Mouse (Mus musculus): ENCODE measurements at regions not wholly inside any gene's neighbourhood (a gene's known extent, or its start where the extent isn't known, plus 50 kb on each side); places are given as distances from the start of the nearest gene placed in this dataset.

DNA sequence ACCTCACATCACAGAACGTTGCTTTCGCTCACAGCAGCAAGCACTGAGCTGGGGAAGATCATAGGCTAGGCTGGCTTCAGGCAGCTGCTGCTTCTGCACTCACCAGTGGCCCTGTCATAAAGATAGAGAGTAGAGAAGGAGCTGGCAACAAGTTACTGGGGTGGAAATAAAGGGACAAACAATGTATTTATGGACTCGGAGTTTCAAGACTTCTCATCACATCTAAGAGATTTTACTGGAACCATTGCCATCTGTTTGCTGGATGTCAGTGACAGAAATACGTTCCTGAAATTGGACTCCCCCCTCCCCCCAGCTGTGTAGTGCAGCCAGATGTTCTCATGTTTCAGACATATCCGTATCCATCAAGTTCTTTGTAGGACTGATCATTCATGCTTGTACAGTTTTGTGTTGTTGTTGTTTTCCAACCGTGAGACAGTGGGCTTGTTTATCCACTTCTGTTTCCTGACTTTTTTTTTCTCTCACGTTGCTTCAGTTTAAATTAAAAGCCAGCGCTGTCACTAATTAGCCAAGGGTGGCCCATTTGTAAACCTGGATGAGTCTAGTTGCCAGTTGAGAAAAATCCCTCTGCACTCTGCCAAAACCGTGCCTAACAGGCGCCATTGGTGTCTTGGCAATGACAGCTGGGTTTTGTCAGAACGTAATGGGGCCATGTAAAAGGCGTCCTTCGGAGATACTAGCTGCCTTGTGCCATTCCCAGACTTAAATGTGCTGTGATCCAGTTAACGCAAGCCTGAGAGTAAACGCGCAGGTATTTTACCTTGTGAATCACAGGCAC lies 496.0 kb upstream of the Id4 start:
- H3K4me2 ChIP-seq, result no peak overlapping the region
- no peak overlapping the region for H3K27ac ChIP-seq (replicated peaks)
- H3K4me1 ChIP-seq (replicated peaks), result no peaks in the 10 kb centered on the region
- 65% methylated on average over 16 of the region's 16 CpGs for WGBS (ENCODE audit: insufficient replicate concordance)
- no peak overlapping the region for H3K9ac ChIP-seq
- H3K4me3 ChIP-seq (replicated peaks), result no peak overlapping the region
- ATAC-seq (ENCODE audit: insufficient read depth), result no peak
- no peaks in the 10 kb centered on the region for H3K9me3 ChIP-seq (replicated peaks)
- H3K27me3 ChIP-seq, result no peaks in the 10 kb centered on the region
- H3K36me3 ChIP-seq (replicated peaks), result no peaks in the 10 kb centered on the region

DNA sequence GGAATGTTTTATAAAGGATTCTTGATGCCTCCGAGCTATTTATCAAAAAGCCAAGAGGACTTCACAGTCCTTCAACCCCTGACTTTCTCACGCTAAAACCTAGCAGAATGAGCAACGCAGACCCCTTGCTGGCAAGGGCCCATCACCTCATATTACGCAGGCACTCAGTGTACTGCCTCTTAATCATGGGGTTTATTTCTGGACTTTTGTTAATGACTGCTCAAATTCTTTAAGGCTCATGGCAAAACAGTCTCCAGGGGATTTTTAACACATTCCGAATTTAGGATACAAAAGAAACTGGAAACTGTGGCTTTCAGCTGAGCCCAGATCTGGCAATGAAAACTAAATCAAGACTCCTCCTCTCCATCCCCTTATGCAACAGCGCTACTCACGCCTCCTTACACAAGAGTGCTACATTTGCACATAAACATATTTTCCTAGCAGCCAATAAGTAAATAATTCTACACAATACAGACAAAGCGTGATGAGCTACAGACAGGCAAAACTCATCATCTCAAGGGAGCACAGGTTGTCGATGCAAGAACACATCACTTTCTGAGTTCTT lies 492.0 kb upstream of the Id4 start:
- Histone ChIP-seq H3K36me3 (replicated peaks) (no peaks in the 10 kb centered on the region), H3K27me3 (no peaks in the 10 kb centered on the region), H3K9ac (no peak overlapping the region), H3K4me2 (no peak overlapping the region), H3K4me3 (replicated peaks) (no peak overlapping the region), H3K27ac (replicated peaks) (no peak overlapping the region), H3K4me1 (replicated peaks) (no peaks in the 10 kb centered on the region), H3K9me3 (replicated peaks) (no peaks in the 10 kb centered on the region)
- 67% methylated on average over 9 of the region's 9 CpGs for WGBS (ENCODE audit: insufficient replicate concordance)
- ATAC-seq (ENCODE audit: insufficient read depth), result no peak

DNA sequence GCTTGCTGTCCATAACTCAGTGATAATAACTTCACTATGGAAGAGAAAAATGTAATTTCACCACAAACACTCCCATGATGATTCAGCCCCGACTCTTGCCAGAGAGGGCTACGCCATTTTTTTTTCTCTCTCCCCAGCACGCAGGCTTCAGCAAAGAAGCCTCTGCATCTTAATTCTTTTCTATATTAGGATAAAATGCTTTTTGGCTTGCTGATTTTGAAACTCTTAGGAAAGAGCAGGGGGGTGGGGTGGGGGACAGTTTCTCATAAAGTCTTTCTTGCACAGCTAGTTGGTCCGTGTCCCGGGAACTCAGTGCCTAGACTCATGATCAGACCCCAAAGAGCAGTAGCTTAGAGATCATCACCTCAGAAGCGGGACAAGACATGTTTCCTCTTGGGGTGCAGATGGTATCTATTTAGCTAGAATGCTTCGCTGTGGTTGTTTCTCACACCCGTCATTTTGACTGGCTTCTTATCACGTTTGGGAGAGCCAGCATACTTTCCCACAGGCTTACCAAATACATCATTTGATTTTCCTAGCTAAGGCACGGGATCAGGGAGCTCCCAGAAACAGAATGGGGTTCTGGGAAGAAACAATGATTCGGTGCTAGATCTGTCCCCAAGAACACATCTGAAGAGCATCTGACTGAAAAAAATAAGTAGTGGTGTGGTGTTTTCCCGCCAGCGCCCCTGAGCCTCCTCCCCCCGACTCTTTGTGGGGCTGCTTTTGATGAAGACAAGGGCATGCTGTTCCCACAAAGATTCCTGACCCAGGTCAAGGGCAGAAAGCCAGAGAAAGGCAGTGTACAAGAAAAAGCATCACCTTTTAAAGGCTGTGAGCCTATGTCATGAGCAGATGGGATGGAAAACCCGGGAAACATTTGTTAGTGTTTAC lies 483.6 kb upstream of the Id4 start:
- WGBS (ENCODE audit: insufficient replicate concordance), result 59% methylated on average over 15 of the region's 15 CpGs
- H3K4me2 ChIP-seq, result no peak overlapping the region
- no peak overlapping the region for H3K9ac ChIP-seq
- H3K9me3 ChIP-seq (replicated peaks), result no peaks in the 10 kb centered on the region
- no peaks in the 10 kb centered on the region for H3K36me3 ChIP-seq (replicated peaks)
- no peaks in the 10 kb centered on the region for H3K27me3 ChIP-seq
- ATAC-seq (ENCODE audit: insufficient read depth), result no peak
- no peak overlapping the region for H3K27ac ChIP-seq (replicated peaks)
- no peaks in the 10 kb centered on the region for H3K4me1 ChIP-seq (replicated peaks)
- no peak overlapping the region for H3K4me3 ChIP-seq (replicated peaks)

DNA sequence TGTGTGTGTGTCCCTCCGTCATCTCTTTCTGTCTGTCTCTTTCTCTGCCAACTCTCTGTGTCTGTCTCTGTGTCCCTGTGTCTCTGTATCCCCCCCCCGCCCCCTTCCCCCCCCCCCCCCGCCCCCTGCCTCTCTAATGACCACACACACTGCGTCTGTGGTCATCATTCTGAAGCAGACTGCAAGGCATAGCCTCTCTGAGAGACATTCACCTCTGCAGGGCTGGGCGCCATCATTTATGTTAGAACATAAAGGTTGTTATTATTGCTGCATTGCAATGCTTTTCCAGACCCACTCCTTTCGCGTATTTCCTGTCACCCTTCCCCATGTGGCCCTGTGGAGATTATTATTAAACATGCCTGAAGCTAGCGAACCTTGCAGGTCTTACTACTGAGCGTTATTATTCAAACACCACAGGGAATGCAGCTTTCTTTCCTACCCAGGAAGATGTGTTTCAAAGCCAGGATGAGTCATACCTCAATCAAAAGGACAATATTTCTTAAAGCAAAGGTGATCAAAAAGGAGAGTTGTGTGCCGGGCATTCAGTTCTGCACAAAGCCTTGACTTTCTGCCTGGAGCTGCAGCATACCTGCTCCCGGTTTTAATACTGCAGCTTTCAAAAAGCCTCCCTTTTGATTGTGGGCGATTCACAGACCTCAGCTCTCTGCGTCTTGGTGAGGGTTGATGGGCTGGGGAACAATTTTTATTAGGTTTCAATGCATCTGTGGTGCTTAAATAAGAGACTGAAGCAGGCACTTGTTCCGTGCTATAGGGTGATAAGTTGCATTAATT lies 482.6 kb upstream of the Id4 start:
- H3K36me3 ChIP-seq (replicated peaks), result no peaks in the 10 kb centered on the region
- H3K4me1 ChIP-seq (replicated peaks), result no peaks in the 10 kb centered on the region
- WGBS (ENCODE audit: insufficient replicate concordance), result 60% methylated on average over 12 of the region's 14 CpGs
- H3K27me3 ChIP-seq, result no peaks in the 10 kb centered on the region
- no peak overlapping the region for H3K27ac ChIP-seq (replicated peaks)
- no peak overlapping the region for H3K4me3 ChIP-seq (replicated peaks)
- H3K9ac ChIP-seq, result no peak overlapping the region
- ATAC-seq (ENCODE audit: insufficient read depth), result no peak
- no peak overlapping the region for H3K4me2 ChIP-seq
- H3K9me3 ChIP-seq (replicated peaks), result no peaks in the 10 kb centered on the region

DNA sequence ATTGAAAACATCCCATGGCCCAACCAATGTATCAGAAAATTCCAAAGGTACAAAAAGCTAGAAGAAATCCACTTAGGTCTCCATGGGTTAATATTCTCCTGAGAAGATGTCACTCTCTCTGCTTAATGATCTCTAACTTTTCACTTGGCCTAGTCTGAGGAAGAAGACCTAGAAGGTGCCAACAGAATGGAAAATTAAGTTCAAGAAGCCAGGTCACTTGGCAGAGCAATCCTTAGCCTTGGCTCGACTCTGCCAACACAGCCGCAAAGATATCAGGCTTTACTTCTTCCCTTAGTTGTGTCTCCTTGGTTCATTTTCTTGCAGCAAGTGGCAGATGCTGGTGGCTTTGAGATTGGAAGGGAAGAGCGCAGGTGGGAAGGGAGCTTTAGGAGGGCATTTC lies 476.6 kb upstream of the Id4 start:
- Histone ChIP-seq H3K4me1 (replicated peaks) (no peaks in the 10 kb centered on the region), H3K4me3 (replicated peaks) (no peak overlapping the region), H3K4me2 (no peak overlapping the region), H3K27ac (replicated peaks) (no peak overlapping the region), H3K9me3 (replicated peaks) (no peaks in the 10 kb centered on the region), H3K9ac (no peak overlapping the region), H3K27me3 (no peaks in the 10 kb centered on the region), H3K36me3 (replicated peaks) (no peaks in the 10 kb centered on the region)
- 78% methylated on average over 3 of the region's 3 CpGs for WGBS (ENCODE audit: insufficient replicate concordance)
- ATAC-seq (ENCODE audit: insufficient read depth), result no peak

DNA sequence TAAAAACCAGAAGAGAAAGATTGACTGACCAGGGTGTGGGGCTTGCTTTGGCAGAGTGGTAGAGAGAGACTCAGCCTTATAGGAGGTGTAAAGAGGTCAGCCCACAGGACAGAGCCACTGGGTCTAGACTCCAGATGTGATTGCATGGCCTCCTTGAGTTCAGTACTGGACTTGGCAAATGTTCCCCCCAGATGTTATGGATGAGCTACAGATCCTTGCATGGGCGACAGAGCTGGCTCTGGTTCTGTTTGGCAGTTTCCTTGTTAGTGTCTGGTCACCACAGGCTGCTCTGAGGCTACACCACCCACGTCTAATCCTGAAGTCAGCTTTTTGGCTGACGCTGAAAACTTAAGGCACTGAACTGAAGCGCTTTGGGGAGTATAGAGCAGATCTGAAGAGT lies 463.2 kb upstream of the Id4 start:
- no peaks in the 10 kb centered on the region for H3K36me3 ChIP-seq (replicated peaks)
- H3K4me1 ChIP-seq (replicated peaks), result no peaks in the 10 kb centered on the region
- H3K27ac ChIP-seq (replicated peaks), result no peak overlapping the region
- H3K9ac ChIP-seq, result no peak overlapping the region
- no peak overlapping the region for H3K4me2 ChIP-seq
- 57% methylated on average over 4 of the region's 4 CpGs for WGBS (ENCODE audit: insufficient replicate concordance)
- ATAC-seq (ENCODE audit: insufficient read depth), result no peak
- no peaks in the 10 kb centered on the region for H3K27me3 ChIP-seq
- no peak overlapping the region for H3K4me3 ChIP-seq (replicated peaks)
- H3K9me3 ChIP-seq (replicated peaks), result no peaks in the 10 kb centered on the region

DNA sequence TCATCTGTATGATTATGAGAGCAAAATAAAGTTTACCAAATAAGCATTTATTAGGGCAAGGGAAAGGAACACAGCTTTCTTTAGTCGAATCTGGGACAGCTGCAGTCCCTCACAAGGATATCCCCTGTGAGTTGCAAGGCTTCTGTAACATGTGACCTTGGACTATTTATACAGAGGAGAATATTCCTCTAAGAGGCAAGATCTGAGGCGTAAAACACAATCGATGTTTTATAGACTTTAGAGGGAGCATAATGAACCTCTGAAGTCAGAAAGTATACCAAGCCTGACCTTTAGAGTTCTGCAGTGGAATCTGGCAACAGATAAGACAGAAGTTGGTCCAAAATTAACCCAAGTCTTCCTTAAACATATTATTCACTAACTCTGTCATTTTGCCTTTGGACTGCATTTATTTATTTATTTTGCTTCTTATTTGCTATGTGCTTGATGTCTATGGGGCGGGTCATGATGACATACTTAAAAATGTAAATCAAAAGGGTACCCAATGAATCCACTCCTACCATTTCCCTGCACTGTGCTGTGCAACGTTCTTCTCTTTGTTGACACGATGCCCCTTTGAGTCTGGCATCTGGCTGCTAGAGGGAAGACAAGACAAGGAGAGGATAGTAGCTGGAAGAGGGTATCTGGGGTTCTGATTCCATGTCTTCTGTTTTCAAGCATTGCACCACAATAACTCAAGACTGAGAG lies 449.2 kb upstream of the Id4 start:
- H3K27ac ChIP-seq (replicated peaks), result no peak overlapping the region
- no peaks in the 10 kb centered on the region for H3K9me3 ChIP-seq (replicated peaks)
- ATAC-seq (ENCODE audit: insufficient read depth), result no peak

DNA sequence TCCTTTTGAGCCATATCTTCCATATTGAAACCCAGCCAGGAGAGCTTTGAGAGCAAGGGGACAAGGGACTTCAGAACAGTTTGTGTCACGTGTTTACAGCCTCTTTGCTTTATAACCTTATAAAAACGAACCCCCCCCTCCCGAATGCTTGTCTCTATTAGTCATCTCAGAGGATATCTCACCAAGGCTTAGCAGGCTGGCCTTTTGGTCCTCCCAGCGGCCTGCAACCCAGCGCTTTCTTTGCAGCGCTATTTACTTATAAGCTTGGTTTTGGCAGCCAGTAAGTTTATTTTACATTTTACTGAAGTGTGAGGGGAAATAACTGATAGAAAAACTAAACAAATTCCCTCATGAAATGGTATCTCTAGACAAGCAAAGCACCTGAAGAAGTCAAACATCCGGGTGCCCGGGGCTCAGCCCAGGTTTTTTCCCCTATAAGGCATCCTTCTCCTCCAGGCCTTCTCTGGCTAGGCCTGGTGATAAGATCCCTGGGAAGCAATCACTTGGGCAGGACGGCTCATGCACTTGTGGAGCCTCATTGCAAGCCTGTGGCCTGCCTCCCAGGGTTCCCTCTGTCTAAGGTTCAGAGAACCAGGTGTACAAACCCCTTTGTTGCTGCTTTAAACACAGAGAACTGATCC lies 442.0 kb upstream of the Id4 start:
- Histone ChIP-seq H3K36me3 (replicated peaks) (no peaks in the 10 kb centered on the region), H3K4me1 (replicated peaks) (no peaks in the 10 kb centered on the region), H3K9me3 (replicated peaks) (no peaks in the 10 kb centered on the region), H3K4me3 (replicated peaks) (no peak overlapping the region), H3K9ac (no peak overlapping the region), H3K27ac (replicated peaks) (no peak overlapping the region), H3K27me3 (no peaks in the 10 kb centered on the region), H3K4me2 (no peak overlapping the region)
- no peak for ATAC-seq (ENCODE audit: insufficient read depth)
- 50% methylated on average over 9 of the region's 9 CpGs for WGBS (ENCODE audit: insufficient replicate concordance)

More for the DNA sequence above, 449.2 kb upstream of the Id4 start:
- Histone ChIP-seq H3K27me3 (no peaks in the 10 kb centered on the region), H3K36me3 (replicated peaks) (no peaks in the 10 kb centered on the region), H3K4me3 (replicated peaks) (no peak overlapping the region), H3K4me1 (replicated peaks) (no peaks in the 10 kb centered on the region), H3K4me2 (no peak overlapping the region), H3K9ac (no peak overlapping the region)
- 53% methylated on average over 6 of the region's 6 CpGs for WGBS (ENCODE audit: insufficient replicate concordance)

DNA sequence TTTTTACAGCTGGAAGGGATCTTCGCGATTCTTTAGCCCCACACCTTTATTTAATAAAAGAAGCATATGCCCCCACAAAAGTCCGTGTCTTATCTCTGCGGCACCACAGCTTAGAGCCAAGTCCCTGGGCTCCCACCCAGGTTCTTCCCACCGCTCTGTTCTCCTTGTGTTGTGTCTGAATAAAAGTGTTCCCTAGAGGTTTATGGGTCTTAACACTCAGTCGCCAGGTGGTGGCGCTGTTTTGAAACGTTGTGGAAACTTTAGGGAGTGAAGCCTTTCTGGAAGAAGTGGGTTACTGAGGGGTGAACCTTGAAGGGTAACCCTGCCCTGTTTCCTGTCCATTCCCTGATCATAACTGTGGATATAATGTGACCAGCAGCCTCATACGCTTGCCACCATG lies 424.5 kb upstream of the Id4 start:
- H3K27me3 ChIP-seq, result no peaks in the 10 kb centered on the region
- 40% methylated on average over 9 of the region's 9 CpGs for WGBS (ENCODE audit: insufficient replicate concordance)
- H3K9ac ChIP-seq, result no peak overlapping the region
- ATAC-seq (ENCODE audit: insufficient read depth), result no peak
- no peak overlapping the region for H3K4me3 ChIP-seq (replicated peaks)
- no peaks in the 10 kb centered on the region for H3K4me1 ChIP-seq (replicated peaks)
- H3K27ac ChIP-seq (replicated peaks), result no peak overlapping the region
- H3K4me2 ChIP-seq, result no peak overlapping the region
- no peaks in the 10 kb centered on the region for H3K9me3 ChIP-seq (replicated peaks)
- no peaks in the 10 kb centered on the region for H3K36me3 ChIP-seq (replicated peaks)

DNA sequence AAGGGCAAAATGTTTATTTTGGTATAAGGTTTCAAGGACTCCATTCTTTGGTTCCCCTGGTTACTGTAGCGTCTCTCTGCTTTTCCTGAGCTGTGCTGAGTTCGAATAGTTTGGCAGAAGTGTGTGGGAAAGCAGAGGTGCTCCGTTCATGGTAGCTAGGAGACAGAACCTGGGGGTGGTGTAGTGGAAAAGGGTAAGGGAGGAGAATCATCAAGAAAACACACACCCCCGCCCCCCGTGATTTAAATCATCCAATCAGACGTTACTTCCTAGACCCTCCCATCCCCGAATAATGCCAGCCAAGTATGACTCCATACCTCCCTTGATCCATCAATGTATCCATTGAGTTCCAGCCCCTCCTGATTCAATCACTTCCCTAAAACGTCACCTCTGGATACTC lies 418.6 kb upstream of the Id4 start:
- H3K9ac ChIP-seq, result no peak overlapping the region
- H3K9me3 ChIP-seq (replicated peaks), result no peaks in the 10 kb centered on the region; the same call in 1 of the 2 replicates
- no peaks in the 10 kb centered on the region for H3K27me3 ChIP-seq
- no peak overlapping the region for H3K27ac ChIP-seq (replicated peaks)
- H3K4me1 ChIP-seq (replicated peaks), result no peaks in the 10 kb centered on the region
- WGBS (ENCODE audit: insufficient replicate concordance), result 66% methylated on average over 8 of the region's 8 CpGs
- no peak overlapping the region for H3K4me2 ChIP-seq
- no peaks in the 10 kb centered on the region for H3K36me3 ChIP-seq (replicated peaks)
- H3K4me3 ChIP-seq (replicated peaks), result no peak overlapping the region
- ATAC-seq (ENCODE audit: insufficient read depth), result no peak

All from liver, embryonic 15.5 days (tissue).